Mouse (Mus musculus): ENCODE results near the gene Evpl. TPM values are rescaled to one million over a fixed set of nuclear protein-coding genes. Genes with fewer than 3 reads are reported as not detected.

The Evpl gene
- polyA plus RNA-seq (2012; rRNA removed) = 6.8 and 7.1 TPM in 2 replicates

DNA sequence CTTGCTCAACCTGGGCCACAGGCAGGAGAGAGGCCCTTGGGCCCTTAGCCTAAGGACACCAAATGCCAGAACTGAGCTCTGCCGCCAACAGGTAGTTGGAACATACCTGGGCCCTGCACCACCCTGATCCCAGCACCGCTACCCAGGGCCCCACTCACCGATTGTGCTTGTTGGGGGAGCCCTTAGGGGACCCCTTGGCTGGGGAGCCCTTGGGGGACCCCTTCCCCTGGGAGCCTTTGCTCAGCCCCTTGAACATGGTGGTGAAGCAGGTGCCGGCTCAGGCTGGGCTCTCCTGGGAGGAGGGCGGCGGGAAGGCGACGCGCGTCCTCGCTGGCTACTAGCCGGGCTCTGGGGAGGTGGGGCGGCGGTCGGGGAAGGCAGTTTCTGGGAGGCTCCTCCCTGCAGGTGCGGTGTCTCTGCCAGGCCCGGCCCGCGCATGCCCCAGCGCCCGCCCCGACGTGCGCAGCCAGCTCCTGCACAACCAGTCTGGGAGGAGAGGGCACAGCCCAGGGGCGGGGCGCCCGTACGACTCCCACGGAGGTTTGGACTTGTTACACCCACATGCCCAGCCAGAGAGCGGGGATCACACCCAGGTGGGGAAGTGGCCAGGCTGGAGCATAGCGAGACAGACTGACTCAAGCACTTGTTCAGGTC, at the start of gene Evpl:
Gene Evpl (minus strand): TSS at position 336 of the 654 bp plus-strand sequence.
- no peaks in the 10 kb centered on the region for H3K36me3 ChIP-seq (ENCODE audit: control insufficient read depth, insufficient read depth, low read length)
- WGBS = 6% methylated on average over 31 of the region's 31 CpGs
- DNase-seq = peak; percentile 98
- H3K27ac ChIP-seq (ENCODE audit: insufficient read depth, low read depth, low read length) = peak within 1 kb of the TSS; percentile 47
- peak; percentile 65 for TF ChIP-seq POLR2A (IDR thresholded peaks at IDR 0.05; ENCODE audit: low read depth, low read length)
- no peak for TF ChIP-seq CTCF (conservative IDR thresholded peaks at IDR 0.05; ENCODE audit: insufficient read depth, insufficient read length, low read depth, low read length)
- no peaks in the 10 kb centered on the region for H3K27me3 ChIP-seq (replicated peaks; ENCODE audit: control insufficient read depth, insufficient read depth, low read length)
- peaks cover 16% of the 10 kb centered on the region for H3K4me1 ChIP-seq (ENCODE audit: control insufficient read depth, insufficient read depth, low read length)
- H3K4me3 ChIP-seq (ENCODE audit: insufficient read depth, low read depth, low read length) = peak within 1 kb of the TSS; percentile 49

DNA sequence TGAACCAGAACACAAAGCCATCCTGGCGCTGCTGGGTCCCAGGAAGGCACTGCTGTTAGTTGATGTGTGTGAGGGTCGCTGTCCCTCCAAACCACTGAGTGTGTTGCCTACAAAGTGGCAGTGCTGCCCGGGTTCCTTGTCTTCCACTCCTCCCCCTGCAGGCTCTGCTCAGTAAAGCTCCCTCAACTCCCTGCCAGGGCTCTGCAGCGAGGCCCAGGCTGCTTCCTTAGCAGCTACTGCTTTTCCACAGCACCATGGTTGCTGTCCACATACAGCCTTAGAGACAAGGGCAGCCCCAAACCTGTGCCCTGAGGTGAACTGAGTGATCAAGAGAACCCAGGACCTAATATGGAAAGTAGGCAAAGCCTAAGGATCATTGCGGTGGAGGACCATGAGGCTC, 49.5 kb upstream of the Evpl start:
- TF ChIP-seq POLR2A (IDR thresholded peaks at IDR 0.05; ENCODE audit: low read depth, low read length) = no peak
- TF ChIP-seq CTCF (conservative IDR thresholded peaks at IDR 0.05; ENCODE audit: insufficient read depth, insufficient read length, low read depth, low read length) = no peak
- WGBS = 80% methylated on average over 5 of the region's 5 CpGs
- no peak for DNase-seq
- Histone ChIP-seq H3K27ac (ENCODE audit: insufficient read depth, low read depth, low read length) (no peak overlapping the region), H3K36me3 (ENCODE audit: control insufficient read depth, insufficient read depth, low read length) (no peaks in the 10 kb centered on the region; the same call in 1 of the 2 replicates), H3K4me3 (ENCODE audit: insufficient read depth, low read depth, low read length) (no peak overlapping the region), H3K27me3 (replicated peaks; ENCODE audit: control insufficient read depth, insufficient read depth, low read length) (no peaks in the 10 kb centered on the region), H3K4me1 (ENCODE audit: control insufficient read depth, insufficient read depth, low read length) (0 out of 2 replicates have a peak, but pooled peaks cover 3% of the 10 kb centered on the region)

DNA sequence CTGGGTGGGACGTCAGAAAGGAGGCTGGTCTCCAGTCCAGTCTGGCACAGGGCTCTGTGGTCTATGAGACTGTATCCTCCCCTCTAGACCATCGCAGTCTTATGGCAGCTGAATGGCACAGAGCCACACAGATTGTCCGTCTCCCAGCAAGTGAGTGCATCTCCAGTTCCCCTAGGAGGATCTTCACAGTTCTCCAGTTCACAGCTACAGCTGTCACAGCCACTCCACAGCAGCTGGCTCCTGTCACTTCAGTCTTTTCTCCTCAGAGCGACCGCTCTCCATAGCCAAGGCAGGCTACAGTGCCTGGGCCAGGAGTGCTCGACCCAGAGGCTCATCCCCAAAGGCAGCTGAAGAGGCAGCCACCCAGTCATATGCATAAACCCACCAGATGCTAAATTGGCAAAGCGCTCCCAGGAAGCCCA, 47.9 kb upstream of the Evpl start:
- WGBS = 50% methylated on average over 7 of the region's 7 CpGs
- Histone ChIP-seq H3K4me1 (ENCODE audit: control insufficient read depth, insufficient read depth, low read length) (0 out of 2 replicates have a peak, but pooled peaks cover 3% of the 10 kb centered on the region), H3K36me3 (ENCODE audit: control insufficient read depth, insufficient read depth, low read length) (no peaks in the 10 kb centered on the region; the same call in 1 of the 2 replicates), H3K27me3 (replicated peaks; ENCODE audit: control insufficient read depth, insufficient read depth, low read length) (no peaks in the 10 kb centered on the region; the same call in 1 of the 2 replicates), H3K4me3 (ENCODE audit: insufficient read depth, low read depth, low read length) (no peak overlapping the region), H3K27ac (ENCODE audit: insufficient read depth, low read depth, low read length) (no peak overlapping the region)
- TF ChIP-seq CTCF (conservative IDR thresholded peaks at IDR 0.05; ENCODE audit: insufficient read depth, insufficient read length, low read depth, low read length) (no peak), POLR2A (IDR thresholded peaks at IDR 0.05; ENCODE audit: low read depth, low read length) (no peak)
- peak; percentile 35 for DNase-seq

DNA sequence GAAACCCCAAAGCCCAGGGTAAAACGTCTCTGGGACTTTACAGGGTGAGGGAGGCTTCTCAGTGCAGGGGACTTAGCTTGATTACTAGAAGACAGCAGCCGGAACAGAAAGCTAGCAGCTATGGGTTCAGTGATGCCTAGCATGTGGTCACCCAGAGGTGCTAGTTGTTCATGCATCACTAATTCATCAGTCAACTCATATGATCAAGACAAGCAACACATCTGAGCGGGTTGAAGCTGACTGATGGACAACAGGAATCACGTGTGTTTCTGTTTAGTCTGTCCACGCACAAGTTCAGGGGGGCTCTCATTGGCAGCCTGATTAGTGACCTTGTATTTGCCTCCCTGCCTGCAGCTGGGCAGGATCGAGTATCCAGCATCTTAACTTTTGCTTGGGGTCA, 46.1 kb upstream of the Evpl start:
- WGBS = 18% methylated on average over 6 of the region's 6 CpGs
- Histone ChIP-seq H3K27ac (ENCODE audit: insufficient read depth, low read depth, low read length) (no peak overlapping the region), H3K36me3 (ENCODE audit: control insufficient read depth, insufficient read depth, low read length) (no peaks in the 10 kb centered on the region; the same call in 1 of the 2 replicates), H3K27me3 (replicated peaks; ENCODE audit: control insufficient read depth, insufficient read depth, low read length) (no peaks in the 10 kb centered on the region; the same call in 1 of the 2 replicates), H3K4me1 (ENCODE audit: control insufficient read depth, insufficient read depth, low read length) (0 out of 2 replicates have a peak, but pooled peaks cover 3% of the 10 kb centered on the region), H3K4me3 (ENCODE audit: insufficient read depth, low read depth, low read length) (no peak overlapping the region)
- TF ChIP-seq POLR2A (IDR thresholded peaks at IDR 0.05; ENCODE audit: low read depth, low read length) = no peak
- no peak for TF ChIP-seq CTCF (conservative IDR thresholded peaks at IDR 0.05; ENCODE audit: insufficient read depth, insufficient read length, low read depth, low read length)
- DNase-seq = no peak

DNA sequence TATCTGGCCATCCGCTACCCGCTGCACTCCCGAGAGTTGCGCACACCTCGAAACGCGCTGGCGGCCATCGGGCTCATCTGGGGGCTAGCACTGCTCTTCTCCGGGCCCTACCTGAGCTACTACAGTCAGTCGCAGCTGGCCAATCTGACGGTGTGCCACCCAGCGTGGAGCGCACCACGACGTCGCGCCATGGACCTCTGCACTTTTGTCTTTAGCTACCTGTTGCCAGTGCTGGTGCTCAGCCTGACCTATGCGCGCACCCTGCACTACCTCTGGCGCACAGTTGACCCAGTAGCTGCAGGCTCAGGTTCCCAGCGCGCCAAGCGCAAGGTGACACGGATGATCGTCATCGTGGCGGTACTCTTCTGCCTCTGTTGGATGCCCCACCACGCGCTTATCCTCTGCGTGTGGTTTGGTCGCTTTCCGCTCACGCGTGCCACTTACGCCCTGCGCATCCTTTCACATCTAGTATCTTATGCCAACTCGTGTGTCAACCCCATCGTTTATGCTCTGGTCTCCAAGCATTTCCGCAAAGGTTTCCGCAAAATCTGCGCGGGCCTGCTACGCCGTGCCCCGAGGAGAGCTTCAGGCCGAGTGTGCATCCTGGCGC, 45.1 kb upstream of the Evpl start:
- DNase-seq = no peak
- no peak overlapping the region for H3K4me3 ChIP-seq (ENCODE audit: insufficient read depth, low read depth, low read length)
- no peaks in the 10 kb centered on the region; the same call in 1 of the 2 replicates for H3K36me3 ChIP-seq (ENCODE audit: control insufficient read depth, insufficient read depth, low read length)
- no peak overlapping the region for H3K27ac ChIP-seq (ENCODE audit: insufficient read depth, low read depth, low read length)
- no peak for TF ChIP-seq POLR2A (IDR thresholded peaks at IDR 0.05; ENCODE audit: low read depth, low read length)
- no peak for TF ChIP-seq CTCF (conservative IDR thresholded peaks at IDR 0.05; ENCODE audit: insufficient read depth, insufficient read length, low read depth, low read length)
- 0 out of 2 replicates have a peak, but pooled peaks cover 3% of the 10 kb centered on the region for H3K4me1 ChIP-seq (ENCODE audit: control insufficient read depth, insufficient read depth, low read length)
- no peaks in the 10 kb centered on the region; the same call in 1 of the 2 replicates for H3K27me3 ChIP-seq (replicated peaks; ENCODE audit: control insufficient read depth, insufficient read depth, low read length)
- 7% methylated on average over 48 of the region's 48 CpGs for WGBS

DNA sequence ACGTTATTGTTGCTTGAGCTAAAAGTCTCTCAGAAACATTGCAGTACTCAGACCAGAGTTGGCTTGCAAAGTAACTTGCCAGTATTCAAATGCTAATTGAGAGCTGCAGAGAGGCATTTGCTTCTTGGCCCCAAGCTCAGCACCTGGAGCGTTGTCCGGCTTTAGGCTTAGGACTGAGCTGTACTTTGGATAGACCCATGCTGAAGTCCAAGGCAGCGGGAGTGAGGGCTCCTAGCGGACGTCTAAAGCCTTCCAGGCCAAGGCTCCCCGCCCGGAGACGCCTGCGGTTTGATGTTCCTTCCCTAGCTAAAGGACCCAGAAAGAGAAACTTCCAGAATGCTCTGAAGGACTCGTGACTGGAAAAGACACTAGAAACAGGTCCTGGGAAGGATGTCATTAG, 44.2 kb upstream of the Evpl start:
- WGBS = 4% methylated on average over 11 of the region's 11 CpGs
- Histone ChIP-seq H3K27me3 (replicated peaks; ENCODE audit: control insufficient read depth, insufficient read depth, low read length) (no peaks in the 10 kb centered on the region; the same call in 1 of the 2 replicates), H3K4me1 (ENCODE audit: control insufficient read depth, insufficient read depth, low read length) (0 out of 2 replicates have a peak, but pooled peaks cover 3% of the 10 kb centered on the region), H3K27ac (ENCODE audit: insufficient read depth, low read depth, low read length) (no peak overlapping the region), H3K4me3 (ENCODE audit: insufficient read depth, low read depth, low read length) (no peak overlapping the region), H3K36me3 (ENCODE audit: control insufficient read depth, insufficient read depth, low read length) (no peaks in the 10 kb centered on the region)
- peak; percentile 53 for DNase-seq
- no peak for TF ChIP-seq POLR2A (IDR thresholded peaks at IDR 0.05; ENCODE audit: low read depth, low read length)
- TF ChIP-seq CTCF (conservative IDR thresholded peaks at IDR 0.05; ENCODE audit: insufficient read depth, insufficient read length, low read depth, low read length) = no peak; the same call in 1 of the 2 replicates

DNA sequence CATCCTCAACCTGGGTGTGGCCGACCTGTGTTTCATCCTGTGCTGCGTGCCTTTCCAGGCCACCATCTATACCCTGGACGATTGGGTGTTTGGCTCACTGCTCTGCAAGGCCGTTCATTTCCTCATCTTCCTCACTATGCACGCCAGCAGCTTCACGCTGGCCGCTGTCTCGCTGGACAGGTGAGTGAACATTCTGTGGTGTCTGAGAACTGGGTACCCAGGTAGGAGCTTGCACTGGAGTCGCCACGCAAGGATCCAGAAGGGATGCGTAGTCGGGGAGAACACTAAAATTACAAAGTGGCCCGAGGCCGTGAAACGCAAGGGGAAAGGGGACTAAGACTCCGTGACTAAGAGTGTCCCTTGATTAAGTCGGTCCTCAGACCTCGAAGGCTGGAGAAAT, 43.8 kb upstream of the Evpl start:
- 0 out of 2 replicates have a peak, but pooled peaks cover 3% of the 10 kb centered on the region for H3K4me1 ChIP-seq (ENCODE audit: control insufficient read depth, insufficient read depth, low read length)
- WGBS = 3% methylated on average over 18 of the region's 18 CpGs
- DNase-seq = no peak
- TF ChIP-seq POLR2A (IDR thresholded peaks at IDR 0.05; ENCODE audit: low read depth, low read length) (no peak), CTCF (conservative IDR thresholded peaks at IDR 0.05; ENCODE audit: insufficient read depth, insufficient read length, low read depth, low read length) (no peak)
- no peak overlapping the region for H3K27ac ChIP-seq (ENCODE audit: insufficient read depth, low read depth, low read length)
- no peaks in the 10 kb centered on the region for H3K36me3 ChIP-seq (ENCODE audit: control insufficient read depth, insufficient read depth, low read length)
- no peaks in the 10 kb centered on the region; the same call in 1 of the 2 replicates for H3K27me3 ChIP-seq (replicated peaks; ENCODE audit: control insufficient read depth, insufficient read depth, low read length)
- H3K4me3 ChIP-seq (ENCODE audit: insufficient read depth, low read depth, low read length) = no peak overlapping the region

Data from kidney, adult 2 months (tissue).